Mouse (Mus musculus): ENCODE results near the gene 4930447C04Rik.

GRCm38 (mm10) chr12:72854377-72855032 lies 86.1 kb downstream of the 4930447C04Rik start:
- no peak for TF ChIP-seq POLR2A (IDR thresholded peaks at IDR 0.05; ENCODE audit: extremely low read depth, insufficient read depth, low read length)
- TF ChIP-seq CTCF (IDR thresholded peaks at IDR 0.05; ENCODE audit: extremely low read depth, insufficient read depth, low read length), result no peak
